Mouse (Mus musculus) lung, adult 2 months (tissue): Measurements from ENCODE around the gene Ankrd16. TPM values are rescaled to one million over a fixed set of nuclear protein-coding genes. Genes with fewer than 3 reads are reported as not detected.

ENCODE experiments used
- DNase-seq: peaks from one replicate; pipeline ENCODE4 v3.0.0; 2022
- H3K4me1 ChIP-seq: fragments of 200-500 bp; 2 replicates; pipeline ENCODE4 v1.6.1; 2011; ENCODE audit warnings: low read length; ENCODE audit not compliant: control insufficient read depth, insufficient read depth
- H3K4me3 ChIP-seq: fragments of 200-500 bp; replicated peaks from 2 replicates; pipeline ENCODE3; 2011; ENCODE audit warnings: low read depth, mild to moderate bottlenecking, control low read depth, low read length; ENCODE audit errors: extremely low read depth
- CTCF ChIP-seq: fragments of 200-500 bp; IDR thresholded peaks from 2 replicates; pipeline ENCODE4 v1.5.1; 2011; ENCODE audit warnings: mild to moderate bottlenecking, low read length, control low read depth; ENCODE audit not compliant: insufficient read depth
- POLR2A ChIP-seq: fragments of 200-500 bp; IDR thresholded peaks from 2 replicates; pipeline ENCODE4 v1.6.1; 2011; ENCODE audit warnings: low read depth, mild to moderate bottlenecking, control low read depth, low read length, borderline replicate concordance; ENCODE audit errors: extremely low read depth
- WGBS: fragments of 180-500 bp; shearing (Covaris S2); methylation state at CpG from one replicate; pipeline ENCODE4 v1.1.7; 2018; 5-methylcytosine and 5-hydroxymethylcytosine counted together
- polyA plus RNA-seq: library from polyadenylated mRNA; depleted of rRNA; stranded (reverse); fragments of >200 nt; gene quantifications from 2 replicates; pipeline ENCODE4 v1.2.3, GENCODE M21; 2012; rRNA removed

The Ankrd16 gene
- polyA plus RNA-seq, 1 experiment: 53.1 TPM

GRCm38 (mm10) chr2:11801299-11801930 lies 23.7 kb downstream of the Ankrd16 start:
- 68% methylated on average over 2 of the region's 2 CpGs for WGBS
- DNase-seq: no peak
- no peak for TF ChIP-seq POLR2A
- TF ChIP-seq CTCF: no peak
- H3K4me3 ChIP-seq: no peak overlapping the region
- H3K4me1 ChIP-seq: no peaks in the 10 kb centered on the region

Other genes with a start within 250 kb of the Ankrd16 start
- 40.2 and 44.4 TPM in 2 replicates for gene Pfkfb3, start 223.8 kb upstream of the Ankrd16 start, polyA plus RNA-seq
- gene Rbm17, start 173.7 kb upstream of the Ankrd16 start, polyA plus RNA-seq: 28.2 and 62.4 TPM in 2 replicates
- gene Gm17490, start 151.6 kb upstream of the Ankrd16 start, polyA plus RNA-seq: not detected in 2 replicates
- gene Il2ra, start 135.1 kb upstream of the Ankrd16 start, polyA plus RNA-seq: 0.23 and 0.30 TPM in 2 replicates
- 20.7 and 26.2 TPM in 2 replicates for gene Il15ra, start 72.6 kb upstream of the Ankrd16 start, polyA plus RNA-seq
- 34.2 and 44.9 TPM in 2 replicates for gene Fbh1, start 294 bp upstream of the Ankrd16 start, polyA plus RNA-seq